Mouse (Mus musculus) kidney, postnatal 0 days (tissue): ENCODE measurements at regions not wholly inside any gene's neighbourhood (a gene's known extent, or its start where the extent isn't known, plus 50 kb on each side); places are given as distances from the start of the nearest gene placed in this dataset.

Source experiments
- ATAC-seq: fragments of 200-750 bp; cut with Nextera tagmentation; replicated peaks from 2 replicates; pipeline ENCODE4 v1.8.0; 2017; ENCODE audit warnings: low read depth, moderate number of reproducible peaks, moderate TSS enrichment, moderate library complexity; ENCODE audit not compliant: low FRiP score
- DNase-seq: peaks from one replicate; pipeline ENCODE4 v3.0.0-alpha.2; 2016; ENCODE audit warnings: low spot score
- H3K27ac ChIP-seq: fragments of 300-500 bp; sonication (generic); 2 replicates; pipeline ENCODE4 v1.5.1; 2014; ENCODE audit warnings: mild to moderate bottlenecking
- H3K27me3 ChIP-seq: fragments of 300-500 bp; sonication (generic); 2 replicates; pipeline ENCODE4 v1.6.1; 2014; ENCODE audit warnings: low read length, mixed read lengths; ENCODE audit not compliant: insufficient read depth
- H3K36me3 ChIP-seq: fragments of 300-500 bp; sonication (generic); 2 replicates; pipeline ENCODE4 v1.6.1; 2014; ENCODE audit warnings: low read length, mixed read lengths; ENCODE audit not compliant: insufficient read depth
- H3K4me1 ChIP-seq: fragments of 300-500 bp; sonication (generic); replicated peaks from 2 replicates; pipeline ENCODE4 v1.6.1; 2014; ENCODE audit warnings: antibody characterized with exemption, low read length, mixed read lengths; ENCODE audit not compliant: insufficient read depth
- H3K4me2 ChIP-seq: fragments of 300-500 bp; sonication (generic); 2 replicates; pipeline ENCODE4 v1.6.1; 2014; ENCODE audit warnings: mild to moderate bottlenecking, low read length, moderate library complexity, mixed read lengths
- H3K4me3 ChIP-seq: fragments of 300-500 bp; sonication (generic); replicated peaks from 2 replicates; pipeline ENCODE4 v1.5.1; 2014; ENCODE audit warnings: low read depth, low read length
- H3K9ac ChIP-seq: fragments of 300-500 bp; sonication (generic); 2 replicates; pipeline ENCODE4 v1.6.1; 2014; ENCODE audit warnings: low read depth, low read length
- H3K9me3 ChIP-seq: fragments of 300-500 bp; sonication (generic); replicated peaks from 2 replicates; pipeline ENCODE4 v1.6.1; 2016; ENCODE audit warnings: low read length, inconsistent platforms, mixed read lengths
- CTCF ChIP-seq: IDR thresholded peaks from 2 replicates; pipeline ENCODE4 v1.5.1; 2016; ENCODE audit warnings: antibody characterized with exemption, low read depth, mild to moderate bottlenecking, moderate library complexity
- WGBS: fragments of 180-500 bp; shearing (Covaris S2); extraction: QIAGEN DNeasy Blood & Tissue Kit; methylation state at CpG from one replicate; pipeline ENCODE4 v1.1.7; 2014; 5-methylcytosine and 5-hydroxymethylcytosine counted together

- TF ChIP-seq CTCF, result no peak
- DNase-seq, result no peak
Measured at GRCm38 (mm10) chr2:159652243-159652642, 681.7 kb downstream of the Gm826 start.

GRCm38 (mm10) chr2:159676845-159677244 is 657.1 kb downstream of the Gm826 start:
- DNase-seq (peak; percentile 49), ATAC-seq (no peak)
- no peaks in the 10 kb centered on the region for H3K9me3 ChIP-seq
- no peak overlapping the region for H3K4me3 ChIP-seq
- H3K9ac ChIP-seq, result no peak overlapping the region
- H3K4me1 ChIP-seq, result no peaks in the 10 kb centered on the region
- no peaks in the 10 kb centered on the region for H3K36me3 ChIP-seq
- no peak overlapping the region for H3K27ac ChIP-seq
- TF ChIP-seq CTCF, result no peak
- H3K4me2 ChIP-seq, result no peak overlapping the region
- H3K27me3 ChIP-seq, result no peaks in the 10 kb centered on the region
- 9% methylated on average over 3 of the region's 3 CpGs for WGBS

More at GRCm38 (mm10) chr2:159652243-159652642, 681.7 kb downstream of the Gm826 start:
- Histone ChIP-seq H3K27ac (no peak overlapping the region), H3K9me3 (no peaks in the 10 kb centered on the region), H3K36me3 (no peaks in the 10 kb centered on the region), H3K4me3 (no peak overlapping the region), H3K27me3 (no peaks in the 10 kb centered on the region), H3K4me2 (no peak overlapping the region), H3K4me1 (no peaks in the 10 kb centered on the region), H3K9ac (no peak overlapping the region)
- whole genome bisulfite sequencing, result 68% methylated on average over 3 of the region's 3 CpGs
- ATAC-seq, result no peak

DNA sequence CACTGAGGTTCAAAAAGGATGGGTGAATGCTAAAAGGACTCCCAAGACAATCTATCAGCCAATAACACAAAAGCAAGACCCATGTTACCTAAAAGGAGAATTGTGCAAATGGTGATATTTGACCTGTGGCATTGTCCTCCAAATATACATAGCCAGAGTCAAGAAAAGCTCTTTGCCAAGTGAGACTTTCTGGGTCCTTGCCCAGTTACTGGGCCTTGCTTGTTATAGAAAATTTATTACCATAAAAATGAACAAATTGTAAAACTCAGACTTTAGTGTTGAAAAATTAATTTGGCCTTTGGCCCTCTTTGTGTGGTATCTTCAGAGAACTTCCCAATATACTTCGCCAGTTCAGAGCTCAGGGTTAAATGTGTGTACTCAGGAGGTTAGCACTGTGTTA is 653.3 kb downstream of the Gm826 start:
- Histone ChIP-seq H3K9ac (no peak overlapping the region), H3K27me3 (no peaks in the 10 kb centered on the region), H3K36me3 (no peaks in the 10 kb centered on the region), H3K9me3 (no peaks in the 10 kb centered on the region), H3K4me1 (no peaks in the 10 kb centered on the region), H3K4me2 (no peak overlapping the region), H3K4me3 (no peak overlapping the region), H3K27ac (no peak overlapping the region)
- no peak for TF ChIP-seq CTCF
- DNase-seq, result peak; percentile 18
- WGBS, result 51% methylated on average over 1 of the region's 1 CpGs
- ATAC-seq, result no peak

GRCm38 (mm10) chr2:159703100-159703499 is 630.9 kb downstream of the Gm826 start:
- ATAC-seq, result no peak
- Histone ChIP-seq H3K27ac (no peak overlapping the region), H3K36me3 (no peaks in the 10 kb centered on the region), H3K27me3 (no peaks in the 10 kb centered on the region), H3K4me3 (no peak overlapping the region), H3K4me1 (no peaks in the 10 kb centered on the region), H3K4me2 (no peak overlapping the region), H3K9ac (no peak overlapping the region), H3K9me3 (no peaks in the 10 kb centered on the region)
- TF ChIP-seq CTCF, result no peak
- DNase-seq, result no peak
- WGBS, result 77% methylated on average over 3 of the region's 3 CpGs

DNA sequence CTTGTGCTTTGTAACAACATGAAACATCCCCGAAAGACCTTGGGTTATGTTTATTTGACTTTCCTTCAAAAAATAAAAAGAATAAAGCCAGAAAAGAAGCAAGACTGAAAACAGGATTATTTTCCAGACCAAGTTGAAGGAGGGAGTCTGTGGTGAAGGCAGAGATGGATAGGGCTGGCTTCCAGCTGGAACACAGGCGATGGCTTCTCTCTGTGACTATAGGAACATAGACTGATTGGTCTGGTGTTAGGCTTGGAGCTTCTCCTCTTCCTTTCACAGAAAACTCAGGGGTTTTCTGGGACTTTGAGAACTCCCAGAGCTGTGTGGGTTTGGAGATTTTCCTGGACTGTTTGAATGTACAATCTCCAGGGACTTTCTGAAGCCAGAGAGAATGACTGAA is 625.8 kb downstream of the Gm826 start:
- H3K4me3 ChIP-seq, result no peak overlapping the region
- H3K4me1 ChIP-seq, result no peaks in the 10 kb centered on the region
- no peak overlapping the region for H3K27ac ChIP-seq
- TF ChIP-seq CTCF, result no peak
- H3K9ac ChIP-seq, result no peak overlapping the region
- H3K4me2 ChIP-seq, result no peak overlapping the region
- H3K9me3 ChIP-seq, result no peaks in the 10 kb centered on the region
- H3K36me3 ChIP-seq, result no peaks in the 10 kb centered on the region
- no peaks in the 10 kb centered on the region for H3K27me3 ChIP-seq
- ATAC-seq, result no peak
- DNase-seq, result peak; percentile 2
- WGBS, result 73% methylated on average over 2 of the region's 2 CpGs

DNA sequence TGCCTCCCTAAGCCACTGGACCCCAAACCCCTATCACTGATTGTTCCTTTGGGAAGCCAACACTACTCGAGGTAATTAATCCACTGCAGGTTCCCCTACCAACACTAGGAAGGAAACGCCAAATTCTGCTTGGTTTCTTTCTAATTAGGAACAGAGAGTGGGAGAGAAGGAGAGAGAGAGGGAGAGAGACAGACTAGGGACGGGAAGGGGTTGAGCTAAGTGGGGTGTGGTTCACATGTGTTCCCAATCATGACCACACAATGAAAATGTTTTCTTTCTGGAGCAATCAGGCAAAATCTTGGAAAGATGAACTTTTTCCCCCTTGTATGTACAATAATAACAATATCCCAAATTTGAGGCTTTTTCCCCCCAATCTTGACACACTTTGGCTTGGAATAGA is 619.3 kb downstream of the Gm826 start:
- DNase-seq, result no peak
- ATAC-seq, result no peak
- no peak overlapping the region for H3K27ac ChIP-seq
- no peaks in the 10 kb centered on the region for H3K27me3 ChIP-seq
- H3K9ac ChIP-seq, result no peak overlapping the region
- H3K4me3 ChIP-seq, result no peak overlapping the region
- no peak overlapping the region for H3K4me2 ChIP-seq
- H3K36me3 ChIP-seq, result no peaks in the 10 kb centered on the region
- no peak for TF ChIP-seq CTCF
- no peaks in the 10 kb centered on the region for H3K4me1 ChIP-seq
- 59% methylated on average over 3 of the region's 3 CpGs for WGBS
- no peaks in the 10 kb centered on the region for H3K9me3 ChIP-seq

DNA sequence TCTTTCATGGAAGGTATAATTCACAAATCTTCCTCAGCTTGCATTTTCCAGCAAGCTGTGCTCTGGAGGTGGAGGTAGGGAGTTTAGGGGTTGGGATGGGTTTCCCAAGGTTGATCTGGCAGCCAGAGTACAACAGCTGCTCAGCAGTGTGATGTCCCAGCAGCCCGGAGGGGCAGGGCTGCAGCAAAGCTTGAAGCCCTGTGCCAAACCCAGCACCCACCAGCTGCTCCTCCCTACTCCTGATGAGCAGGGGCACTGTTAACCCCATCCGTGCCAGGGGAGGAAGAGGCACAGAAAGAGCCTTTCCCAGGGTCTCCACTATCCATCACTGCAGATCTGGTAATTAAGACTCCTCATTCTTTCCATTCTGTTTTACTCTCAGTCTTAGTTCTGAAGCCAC is 615.2 kb downstream of the Gm826 start:
- ATAC-seq, result no peak
- TF ChIP-seq CTCF, result no peak
- no peaks in the 10 kb centered on the region for H3K27me3 ChIP-seq

More for the DNA sequence above, 615.2 kb downstream of the Gm826 start:
- Histone ChIP-seq H3K4me2 (no peak overlapping the region), H3K9me3 (no peaks in the 10 kb centered on the region), H3K9ac (no peak overlapping the region), H3K36me3 (no peaks in the 10 kb centered on the region), H3K27ac (no peak overlapping the region), H3K4me3 (no peak overlapping the region), H3K4me1 (no peaks in the 10 kb centered on the region)
- 56% methylated on average over 2 of the region's 2 CpGs for WGBS
- DNase-seq, result no peak
